Mouse (Mus musculus): ENCODE results near the gene Ppp5c.

- TF ChIP-seq POLR2A (IDR thresholded peaks at IDR 0.05; ENCODE audit: low read depth, low read length) (no peak), CTCF (conservative IDR thresholded peaks at IDR 0.05; ENCODE audit: insufficient read depth, insufficient read length, low read depth, low read length) (no peak)
These were observed 19.4 kb upstream of the Ppp5c start for GRCm38 (mm10) chr7:17047041-17047682.
